Mouse (Mus musculus) embryonic facial prominence, embryonic 15.5 days (tissue): Measurements from ENCODE around the gene Rab22a. TPM values are rescaled to one million over a fixed set of nuclear protein-coding genes. Genes with fewer than 3 reads are reported as not detected.
"Not testable (repeated sequence)": the region's sequence is repeated elsewhere in the genome, so short reads cannot be mapped to it uniquely, and the experiment has no call there.

Source experiments
- ATAC-seq: fragments of 200-750 bp; cut with Nextera tagmentation; 2 replicates; pipeline ENCODE4 v1.8.0; 2017; ENCODE audit warnings: low read depth, moderate TSS enrichment; ENCODE audit not compliant: insufficient number of reproducible peaks, low FRiP score, low TSS enrichment
- H3K27ac ChIP-seq: fragments of 300-500 bp; sonication (generic); replicated peaks from 2 replicates; pipeline ENCODE4 v1.5.1; 2015; ENCODE audit warnings: mild to moderate bottlenecking, inconsistent platforms
- H3K27me3 ChIP-seq: fragments of 300-500 bp; sonication (generic); 2 replicates; pipeline ENCODE4 v1.6.1; 2015; ENCODE audit warnings: inconsistent platforms
- H3K36me3 ChIP-seq: fragments of 300-500 bp; sonication (generic); 2 replicates; pipeline ENCODE4 v1.6.1; 2015; ENCODE audit warnings: mild to moderate bottlenecking, inconsistent platforms
- H3K4me1 ChIP-seq: fragments of 300-500 bp; sonication (generic); 2 replicates; pipeline ENCODE4 v1.6.1; 2015; ENCODE audit warnings: inconsistent platforms
- H3K4me2 ChIP-seq: fragments of 300-500 bp; sonication (generic); replicated peaks from 2 replicates; pipeline ENCODE4 v1.6.1; 2015; ENCODE audit warnings: mild to moderate bottlenecking, inconsistent platforms
- H3K4me3 ChIP-seq: fragments of 300-500 bp; sonication (generic); replicated peaks from 2 replicates; pipeline ENCODE4 v1.5.1; 2015; ENCODE audit warnings: mild to moderate bottlenecking, inconsistent platforms
- H3K9ac ChIP-seq: fragments of 300-500 bp; sonication (generic); 2 replicates; pipeline ENCODE4 v1.6.1; 2015; ENCODE audit warnings: inconsistent platforms
- H3K9me3 ChIP-seq: fragments of 300-500 bp; sonication (generic); replicated peaks from 2 replicates; pipeline ENCODE4 v1.6.1; 2016; ENCODE audit warnings: inconsistent platforms
- WGBS: fragments of 180-500 bp; shearing (Covaris S2); methylation state at CpG from one replicate; pipeline ENCODE4 v1.1.7; 2015; 5-methylcytosine and 5-hydroxymethylcytosine counted together
- polyA plus RNA-seq: library from polyadenylated mRNA; unstranded; fragments of >200 nt; fragmentation: Nextera tagmentation; extraction: Ambion mirVana; gene quantifications from 2 replicates; pipeline ENCODE4 v1.2.1, GENCODE M21; 2015

Gene Rab22a
- polyA plus RNA-seq, result 40.9 and 41.4 TPM in 2 replicates

- Histone ChIP-seq H3K36me3 (peaks cover 25% of the 10 kb centered on the region), H3K4me2 (peak within 1 kb of the TSS; percentile 75), H3K4me1 (peaks cover 41% of the 10 kb centered on the region), H3K27ac (peak within 1 kb of the TSS; percentile 83), H3K9me3 (no peaks in the 10 kb centered on the region), H3K27me3 (no peaks in the 10 kb centered on the region), H3K4me3 (peak within 1 kb of the TSS; percentile 90), H3K9ac (peak within 1 kb of the TSS; percentile 98)
- peak; percentile 98 for ATAC-seq
- under 1% methylated on average over 55 of the region's 55 CpGs for WGBS
These were observed at the start of gene Rab22a for GRCm38 (mm10) chr2:173659057-173659925. TSS of gene Rab22a (plus strand) at chr2:173659760.

- Histone ChIP-seq H3K36me3 (peaks cover 20% of the 10 kb centered on the region), H3K9me3 (no peaks in the 10 kb centered on the region), H3K27me3 (no peaks in the 10 kb centered on the region), H3K27ac (no peak overlapping the region), H3K4me1 (no peaks in the 10 kb centered on the region), H3K4me3 (no peak overlapping the region), H3K4me2 (no peak overlapping the region), H3K9ac (no peak overlapping the region)
- no peak for ATAC-seq
- WGBS, result 76% methylated on average over 11 of the region's 11 CpGs
These were observed 44.0 kb upstream of the Rab22a start for GRCm38 (mm10) chr2:173615378-173616081.

DNA sequence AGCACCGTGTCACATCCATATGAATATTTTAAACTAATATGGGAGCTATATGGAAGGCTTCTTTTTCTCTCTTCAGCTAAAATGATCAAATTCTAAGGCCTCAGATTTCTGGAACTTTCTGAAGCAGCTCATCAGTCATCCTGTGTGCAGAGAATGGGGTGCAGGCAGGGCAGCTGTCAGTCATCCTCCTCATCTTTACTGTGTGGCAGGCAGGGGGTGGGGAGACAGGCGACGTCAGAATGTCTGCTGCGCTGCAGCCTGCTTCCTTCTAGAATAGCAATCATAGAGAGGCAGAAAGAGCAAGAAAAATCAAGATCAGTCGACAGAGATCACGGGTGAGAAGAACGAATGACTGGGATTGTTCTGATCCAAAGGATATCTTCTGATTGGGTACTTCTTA, 43.4 kb upstream of the Rab22a start:
- 81% methylated on average over 7 of the region's 7 CpGs for WGBS
- no peak overlapping the region for H3K9ac ChIP-seq
- H3K27ac ChIP-seq, result no peak overlapping the region
- no peak overlapping the region for H3K4me3 ChIP-seq
- H3K27me3 ChIP-seq, result no peaks in the 10 kb centered on the region
- no peak for ATAC-seq
- no peaks in the 10 kb centered on the region for H3K9me3 ChIP-seq
- no peak overlapping the region for H3K4me2 ChIP-seq
- H3K36me3 ChIP-seq, result peaks cover 19% of the 10 kb centered on the region
- H3K4me1 ChIP-seq, result no peaks in the 10 kb centered on the region

GRCm38 (mm10) chr2:173619132-173619531, 40.4 kb upstream of the Rab22a start:
- H3K9me3 ChIP-seq, result no peaks in the 10 kb centered on the region

GRCm38 (mm10) chr2:173620645-173621044, 38.9 kb upstream of the Rab22a start:
- no peak overlapping the region for H3K9ac ChIP-seq
- H3K4me2 ChIP-seq, result no peak overlapping the region
- H3K27me3 ChIP-seq, result no peaks in the 10 kb centered on the region
- no peak for ATAC-seq
- no peaks in the 10 kb centered on the region for H3K9me3 ChIP-seq
- no peak overlapping the region for H3K27ac ChIP-seq
- WGBS, result 94% methylated on average over 4 of the region's 4 CpGs
- H3K4me1 ChIP-seq, result no peaks in the 10 kb centered on the region
- no peak overlapping the region for H3K4me3 ChIP-seq
- no peaks in the 10 kb centered on the region for H3K36me3 ChIP-seq

More at GRCm38 (mm10) chr2:173619132-173619531, 40.4 kb upstream of the Rab22a start:
- peaks cover 12% of the 10 kb centered on the region for H3K36me3 ChIP-seq
- ATAC-seq, result no peak
- 83% methylated on average over 5 of the region's 5 CpGs for WGBS
- no peak overlapping the region for H3K4me3 ChIP-seq
- no peaks in the 10 kb centered on the region for H3K27me3 ChIP-seq
- H3K9ac ChIP-seq, result no peak overlapping the region
- no peak overlapping the region for H3K27ac ChIP-seq
- no peak overlapping the region for H3K4me2 ChIP-seq
- no peaks in the 10 kb centered on the region for H3K4me1 ChIP-seq

GRCm38 (mm10) chr2:173622173-173622601, 37.4 kb upstream of the Rab22a start:
- H3K4me1 ChIP-seq, result no peaks in the 10 kb centered on the region
- WGBS, result 49% methylated on average over 7 of the region's 7 CpGs
- H3K36me3 ChIP-seq, result no peaks in the 10 kb centered on the region
- no peak overlapping the region for H3K4me3 ChIP-seq
- no peaks in the 10 kb centered on the region for H3K27me3 ChIP-seq
- ATAC-seq, result peak; percentile 54; the same call in 1 of the 2 replicates
- no peak overlapping the region for H3K9ac ChIP-seq
- no peaks in the 10 kb centered on the region for H3K9me3 ChIP-seq
- H3K4me2 ChIP-seq, result no peak overlapping the region
- no peak overlapping the region for H3K27ac ChIP-seq

DNA sequence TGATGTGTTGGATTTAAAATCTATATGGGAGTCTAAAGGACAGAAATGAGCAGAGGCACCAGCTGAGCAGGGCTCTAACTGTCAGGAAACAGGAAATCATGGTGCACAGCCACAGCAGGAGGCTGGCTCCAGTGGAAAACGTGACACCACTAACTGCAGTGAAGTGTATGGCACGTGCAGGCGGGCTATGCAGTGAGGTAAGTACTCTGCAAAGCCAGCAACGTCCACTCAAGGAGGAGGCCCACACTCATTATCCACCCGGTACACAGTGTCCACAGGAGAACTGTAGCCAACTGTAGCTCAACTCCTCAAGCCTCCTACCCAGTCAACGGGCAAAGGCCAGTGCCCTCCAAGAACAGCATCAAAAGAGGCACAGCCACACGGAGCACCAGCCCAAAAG, 34.9 kb upstream of the Rab22a start:
- Histone ChIP-seq H3K4me3 (no peak overlapping the region), H3K27me3 (no peaks in the 10 kb centered on the region), H3K9ac (no peak overlapping the region), H3K4me1 (no peaks in the 10 kb centered on the region), H3K27ac (no peak overlapping the region), H3K4me2 (no peak overlapping the region), H3K9me3 (no peaks in the 10 kb centered on the region), H3K36me3 (no peaks in the 10 kb centered on the region)
- WGBS, result 76% methylated on average over 7 of the region's 7 CpGs
- no peak for ATAC-seq

DNA sequence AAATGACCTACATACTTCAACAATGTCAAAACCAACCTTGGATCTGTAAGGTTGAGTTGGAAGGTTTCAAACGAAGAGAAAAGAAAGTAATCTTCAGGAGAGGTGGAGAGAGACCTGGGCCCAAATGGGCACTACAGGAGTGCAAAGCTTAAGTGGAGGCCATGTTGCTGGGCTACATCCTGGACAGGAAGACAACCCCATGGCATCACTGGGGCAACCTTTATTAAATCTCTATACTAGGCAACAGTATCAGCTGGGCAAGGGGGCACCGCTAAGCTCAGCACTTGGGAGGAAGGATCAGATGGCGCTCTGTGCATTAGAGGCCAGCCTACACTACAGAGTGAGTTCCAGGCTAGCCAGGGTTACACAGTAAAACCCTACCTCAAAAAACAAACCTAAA, 33.8 kb upstream of the Rab22a start:
- no peak overlapping the region for H3K27ac ChIP-seq
- no peaks in the 10 kb centered on the region for H3K9me3 ChIP-seq
- H3K27me3 ChIP-seq, result no peaks in the 10 kb centered on the region
- no peak for ATAC-seq
- H3K9ac ChIP-seq, result no peak overlapping the region
- H3K36me3 ChIP-seq, result no peaks in the 10 kb centered on the region
- H3K4me3 ChIP-seq, result no peak overlapping the region
- H3K4me1 ChIP-seq, result no peaks in the 10 kb centered on the region
- H3K4me2 ChIP-seq, result no peak overlapping the region
- WGBS, result 96% methylated on average over 3 of the region's 3 CpGs

GRCm38 (mm10) chr2:173634106-173634505, 25.5 kb upstream of the Rab22a start:
- 92% methylated on average over 15 of the region's 15 CpGs for WGBS
- not testable (repeated sequence) for H3K27ac ChIP-seq, H3K27me3 ChIP-seq, ATAC-seq, H3K4me3 ChIP-seq, H3K36me3 ChIP-seq, H3K9ac ChIP-seq, H3K4me1 ChIP-seq, H3K4me2 ChIP-seq, H3K9me3 ChIP-seq

DNA sequence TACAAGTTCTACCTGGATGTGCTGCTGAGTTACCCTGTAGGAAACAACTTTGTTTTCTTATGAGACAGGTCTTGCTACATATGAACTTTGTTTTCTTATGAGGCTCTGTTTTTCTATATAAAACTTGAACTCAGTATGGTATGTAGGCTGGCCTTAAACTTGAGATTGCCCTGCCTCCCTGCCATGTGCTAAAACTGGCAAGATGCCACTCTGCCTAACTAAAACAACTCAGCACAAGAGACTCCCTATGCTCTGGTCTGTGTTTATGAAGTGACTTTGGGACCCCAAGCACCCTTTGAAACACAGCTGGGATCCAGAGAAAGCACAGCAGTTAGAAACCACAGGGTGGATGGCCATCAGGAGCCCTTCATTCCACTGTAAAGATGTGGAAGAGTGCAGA, 18.2 kb upstream of the Rab22a start:
- Histone ChIP-seq H3K27me3 (no peaks in the 10 kb centered on the region), H3K27ac (no peak overlapping the region), H3K4me2 (no peak overlapping the region), H3K9me3 (no peaks in the 10 kb centered on the region), H3K4me3 (no peak overlapping the region), H3K36me3 (0 out of 2 replicates have a peak, but pooled peaks cover 5% of the 10 kb centered on the region), H3K9ac (no peak overlapping the region), H3K4me1 (peaks cover 9% of the 10 kb centered on the region)
- ATAC-seq, result no peak

DNA sequence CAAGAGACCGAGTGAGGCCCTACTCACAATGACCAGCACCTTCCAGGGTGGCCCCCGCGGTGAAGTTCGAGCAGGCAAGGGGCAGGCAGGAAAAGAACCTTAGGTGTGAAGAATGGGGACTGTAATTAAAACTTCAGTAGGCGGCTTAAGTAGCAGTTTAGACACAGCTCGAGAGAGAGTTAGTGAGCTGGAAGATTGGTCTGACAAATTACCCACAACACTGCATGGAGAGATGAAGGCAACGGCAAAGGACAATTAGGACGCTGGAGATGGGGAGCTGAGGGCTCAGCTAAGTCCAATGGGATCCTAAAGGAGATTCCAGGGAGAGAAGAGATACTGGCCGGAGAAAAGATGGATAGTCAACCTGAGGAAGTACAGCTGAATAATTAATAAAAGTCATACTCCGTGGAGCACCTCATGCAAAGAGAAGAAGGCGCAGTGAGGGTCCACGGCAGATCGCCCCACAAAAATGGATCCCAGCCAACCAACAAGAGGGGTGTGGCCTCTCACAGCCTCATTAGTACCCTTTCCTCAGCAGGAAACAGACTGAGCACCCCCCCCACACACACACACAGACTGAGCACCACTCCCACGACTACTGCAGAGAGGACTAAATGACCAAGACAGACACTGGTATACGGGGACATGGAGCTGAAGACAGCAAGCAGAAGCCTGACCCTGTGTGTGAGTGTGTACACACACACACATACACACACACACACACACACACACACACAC, 17.1 kb upstream of the Rab22a start:
- H3K27me3 ChIP-seq, result no peaks in the 10 kb centered on the region
- H3K4me2 ChIP-seq, result no peak overlapping the region
- no peaks in the 10 kb centered on the region for H3K9me3 ChIP-seq
- H3K9ac ChIP-seq, result no peak overlapping the region
- peaks cover 11% of the 10 kb centered on the region; the same call in 1 of the 2 replicates for H3K36me3 ChIP-seq
- 72% methylated on average over 15 of the region's 15 CpGs for WGBS
- ATAC-seq, result no peak; the same call in 1 of the 2 replicates
- H3K27ac ChIP-seq, result no peak overlapping the region
- peaks cover 9% of the 10 kb centered on the region for H3K4me1 ChIP-seq
- H3K4me3 ChIP-seq, result no peak overlapping the region
